Mouse (Mus musculus) cerebellum, adult (tissue): ENCODE results near the gene Skp2.

ENCODE experiments used
- ATAC-seq: cut with Nextera tagmentation; 2 replicates; pipeline ENCODE4 v1.9.2; 2017; ENCODE audit warnings: mild to moderate bottlenecking, moderate library complexity, mixed read lengths; ENCODE audit not compliant: insufficient number of reproducible peaks, low FRiP score, low TSS enrichment

Skp2 gene

GRCm38 (mm10) chr15:9114599-9114998 is 40.6 kb downstream of the Skp2 start:
- no peak for ATAC-seq

GRCm38 (mm10) chr15:9114131-9114530 is 41.1 kb downstream of the Skp2 start:
- ATAC-seq: no peak

GRCm38 (mm10) chr15:9113556-9113955 is 41.7 kb downstream of the Skp2 start:
- no peak for ATAC-seq

DNA sequence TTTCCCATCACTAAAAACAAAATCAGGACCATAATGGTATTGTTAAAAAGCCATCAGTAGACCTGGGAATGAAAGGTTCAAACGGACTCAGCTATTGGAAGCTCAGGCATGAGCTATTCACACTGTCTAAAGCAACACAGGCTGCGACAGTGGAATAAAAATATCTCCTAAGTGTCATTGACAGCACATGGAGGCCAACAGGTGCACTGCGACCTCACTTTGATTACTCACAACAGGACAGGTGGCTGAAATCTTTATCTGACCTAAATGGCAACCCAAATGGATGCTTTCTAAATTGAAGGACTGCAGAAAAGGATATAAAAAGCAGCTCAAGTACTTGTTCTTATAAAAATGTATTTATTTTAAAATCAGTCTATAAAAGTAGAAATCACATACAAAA is 43.6 kb downstream of the Skp2 start:
- ATAC-seq: no peak

GRCm38 (mm10) chr15:9110526-9111347 is 44.5 kb downstream of the Skp2 start:
- ATAC-seq: no peak

DNA sequence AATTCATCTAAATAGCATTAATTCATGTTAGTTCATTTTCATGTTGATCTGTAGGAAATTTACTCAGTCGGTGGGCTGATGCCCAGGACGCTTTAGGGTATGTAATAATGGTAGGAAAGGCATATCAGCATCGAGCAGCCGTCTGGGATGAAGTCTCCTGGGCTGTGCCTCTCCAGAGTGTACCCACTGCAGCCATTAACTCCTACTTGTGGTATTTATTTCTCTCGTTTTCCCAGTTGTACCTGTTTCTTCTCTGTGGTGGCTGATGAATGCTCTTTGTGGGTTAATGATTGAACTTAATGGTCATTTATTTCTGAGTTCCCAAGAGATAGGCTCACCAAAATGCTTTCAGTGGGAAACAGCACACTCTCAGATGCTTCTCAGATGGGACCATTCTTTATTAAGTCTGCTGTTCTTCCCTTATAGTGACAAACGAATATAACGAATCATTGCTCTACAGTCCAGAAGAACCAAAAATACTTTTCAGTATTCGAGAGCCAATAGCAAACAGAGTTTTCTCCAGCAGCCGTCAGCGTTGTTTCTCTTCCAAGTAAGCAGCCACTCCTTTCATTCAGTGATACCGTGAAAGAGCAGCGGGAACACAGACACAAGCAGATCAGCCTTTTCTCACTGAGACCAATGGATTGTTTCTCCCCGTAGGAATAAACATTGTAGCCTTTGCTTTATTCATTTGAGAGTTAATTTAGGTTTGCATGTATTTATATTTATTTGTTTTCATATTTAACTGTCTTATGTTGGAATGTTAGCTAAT is 48.7 kb downstream of the Skp2 start:
- no peak for ATAC-seq

DNA sequence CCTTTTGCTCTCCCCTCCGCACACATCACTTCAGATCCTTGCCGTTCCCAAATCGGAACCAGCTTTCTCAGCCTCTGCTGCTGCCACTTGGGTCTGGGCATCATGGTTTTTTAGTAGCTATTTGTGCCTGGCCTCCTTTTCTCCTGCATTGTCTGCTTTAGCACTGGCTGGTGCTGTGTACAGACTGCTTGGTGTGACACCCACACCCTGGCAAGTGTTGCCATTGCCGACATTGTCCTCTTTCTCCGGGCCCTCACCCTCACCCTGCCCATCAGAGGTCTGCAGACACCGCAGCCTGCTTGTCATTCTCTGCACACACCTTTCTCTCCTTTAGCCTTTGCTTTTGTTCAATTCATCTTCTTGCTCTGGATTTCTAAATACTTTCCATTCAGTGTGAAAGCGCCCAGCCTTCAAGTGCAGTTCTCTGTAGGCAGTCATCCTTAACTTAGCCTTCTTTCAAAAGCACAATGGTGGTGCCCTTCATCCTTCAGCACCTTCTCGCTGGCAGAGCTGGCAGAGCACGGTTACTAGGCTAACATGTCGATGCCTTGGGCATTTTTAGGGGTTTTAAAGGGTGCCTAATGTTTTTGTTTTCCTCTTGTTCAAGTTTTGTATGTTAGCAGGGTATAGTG is 54.7 kb downstream of the Skp2 start:
- ATAC-seq: no peak

DNA sequence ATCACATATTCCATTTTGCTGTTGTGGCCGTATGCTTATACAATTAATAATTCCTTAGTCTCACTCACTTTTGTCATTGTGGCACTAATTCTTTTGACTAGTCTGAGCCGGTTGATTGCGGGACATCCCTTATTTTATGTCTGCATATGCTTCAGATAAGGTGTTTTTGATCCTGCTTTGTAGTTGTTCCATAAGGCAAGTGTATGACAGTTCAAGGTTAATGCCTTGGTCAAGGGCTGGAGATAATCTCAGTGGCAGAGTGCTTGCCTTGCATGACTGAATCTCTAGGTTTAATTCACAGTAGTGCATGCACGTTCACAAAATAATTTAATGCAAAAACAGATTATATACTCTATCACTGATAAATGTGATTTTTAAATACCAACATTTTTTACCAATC is 58.4 kb downstream of the Skp2 start:
- no peak for ATAC-seq

- peak; percentile 72; the same call in 1 of the 2 replicates for ATAC-seq
Observed at GRCm38 (mm10) chr15:9094366-9094750, 60.9 kb downstream of the Skp2 start.

GRCm38 (mm10) chr15:9093598-9094365 is 61.4 kb downstream of the Skp2 start:
- no peak for ATAC-seq

- ATAC-seq: no peak
Observed at GRCm38 (mm10) chr15:9090662-9091061, 64.6 kb downstream of the Skp2 start.

DNA sequence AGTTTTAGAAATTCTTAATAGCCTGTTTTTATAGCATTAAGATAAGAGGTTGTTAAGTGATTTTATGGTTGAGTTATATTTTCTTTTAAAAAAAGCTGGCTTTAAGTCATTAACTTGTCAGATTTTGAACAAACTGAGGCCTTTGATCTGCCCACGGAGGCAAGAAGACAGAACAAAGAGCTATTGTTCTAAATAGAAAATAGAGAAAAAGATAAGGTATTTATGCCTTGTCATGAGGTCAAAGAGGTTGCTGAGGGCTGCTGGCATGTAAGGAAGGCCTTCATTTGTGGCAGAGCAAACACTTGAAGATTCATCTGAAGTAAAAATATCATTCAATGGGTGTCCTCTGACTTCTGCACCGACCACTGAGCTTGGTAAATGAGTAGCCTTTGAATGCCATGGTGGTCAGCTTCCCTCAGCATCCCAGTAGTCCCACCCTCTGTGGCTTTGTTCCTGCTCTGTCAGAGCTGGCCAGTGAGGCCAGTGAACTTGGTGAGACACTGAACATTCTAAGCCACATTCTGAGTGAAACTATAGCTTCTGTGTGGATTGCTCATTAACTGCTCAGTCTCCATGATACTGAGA is 66.0 kb downstream of the Skp2 start:
- no peak for ATAC-seq

DNA sequence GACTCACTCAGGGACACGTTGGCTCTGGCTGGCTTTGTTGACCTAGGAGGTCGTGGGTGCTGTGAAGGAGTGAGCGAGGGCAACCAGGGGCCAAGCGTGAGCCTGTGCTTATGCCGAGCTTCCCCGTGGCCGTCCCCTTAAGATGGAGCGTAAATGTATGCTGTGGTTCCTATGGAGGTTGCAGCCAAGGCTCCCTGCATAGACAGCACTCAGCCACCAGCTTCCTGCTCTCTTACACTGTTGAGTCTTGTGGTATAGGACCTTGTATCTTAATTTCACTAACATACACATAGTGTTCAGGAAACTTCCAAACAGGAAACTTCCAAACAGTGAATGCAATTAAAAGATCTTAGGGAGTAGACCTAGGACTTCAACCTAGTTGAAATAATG is 66.5 kb downstream of the Skp2 start:
- no peak for ATAC-seq

DNA sequence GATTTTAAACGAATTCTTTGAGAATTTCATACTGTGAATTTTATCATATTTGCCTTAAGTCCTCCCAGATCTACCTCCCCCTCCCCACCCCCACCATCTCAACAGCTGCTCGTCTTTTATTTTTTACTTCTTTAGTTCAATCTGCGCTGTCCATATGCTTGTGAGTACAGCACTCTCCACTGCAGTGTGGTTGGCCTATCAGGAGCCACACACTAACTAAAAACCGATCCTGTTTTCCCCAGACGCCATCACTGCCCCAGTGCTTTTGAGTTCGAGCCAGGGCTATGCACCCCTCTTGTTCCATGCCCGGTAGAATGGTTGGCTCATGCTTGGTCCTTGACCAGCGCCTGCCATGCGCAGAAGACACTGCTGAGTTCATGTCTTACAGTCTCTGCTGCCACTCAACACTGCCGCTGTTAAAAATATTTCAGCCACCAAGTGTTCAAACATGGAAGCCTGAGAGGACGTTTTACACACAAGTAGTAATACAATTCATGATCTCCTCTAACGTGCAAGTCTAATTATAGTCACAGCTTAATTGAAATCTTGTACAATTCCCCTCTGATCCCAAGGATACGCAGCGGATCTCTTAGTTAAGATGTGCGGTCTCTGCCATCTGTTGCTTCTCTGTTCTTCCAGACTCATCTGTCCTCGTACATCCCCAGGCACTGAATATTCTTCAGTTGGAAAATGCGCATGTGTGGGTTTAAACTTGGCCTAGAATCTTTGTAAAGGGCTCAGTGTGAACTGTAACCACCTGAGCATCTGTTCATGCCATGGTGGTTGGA is 67.1 kb downstream of the Skp2 start:
- no peak for ATAC-seq

DNA sequence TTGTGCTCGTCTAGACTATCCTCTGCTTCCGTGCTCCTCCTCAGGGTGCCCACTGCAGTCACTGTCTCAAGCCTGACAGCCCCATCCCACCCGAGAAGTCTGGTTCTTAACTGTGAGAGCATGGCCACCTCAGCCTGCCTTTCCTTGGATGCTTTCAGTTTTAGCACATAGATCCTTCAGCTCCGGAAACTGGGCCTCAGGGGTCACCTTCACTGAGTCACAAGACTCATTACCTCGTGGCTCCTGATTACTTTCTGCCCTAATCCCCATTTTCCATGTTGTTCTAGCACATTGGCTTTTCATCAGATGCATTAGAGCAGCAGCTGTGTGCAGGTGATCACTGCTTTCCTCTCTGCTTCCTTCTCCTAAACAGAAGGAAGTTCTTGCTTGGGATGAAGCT is 67.8 kb downstream of the Skp2 start:
- ATAC-seq: no peak

- no peak for ATAC-seq
Observed at GRCm38 (mm10) chr15:9086813-9087212, 68.4 kb downstream of the Skp2 start.

DNA sequence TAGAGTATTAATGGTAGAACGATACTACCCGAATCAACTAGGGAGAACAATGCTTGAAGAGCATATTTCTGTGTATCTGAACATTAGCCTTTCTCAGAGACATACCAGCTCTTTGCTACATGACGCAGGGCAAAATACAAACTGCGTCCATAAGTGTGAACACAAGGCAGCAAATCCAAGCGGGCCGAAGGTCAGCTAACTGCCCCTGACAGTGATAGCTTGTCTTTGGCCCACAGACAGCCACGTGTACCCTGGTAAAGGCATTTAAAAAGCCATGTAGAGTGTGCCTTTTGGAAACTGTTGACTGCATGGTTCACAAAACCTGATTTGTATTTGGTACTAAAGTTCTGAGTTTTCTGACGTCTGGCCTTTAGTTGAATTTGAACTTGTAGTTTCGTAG is 72.5 kb downstream of the Skp2 start:
- ATAC-seq: no peak

- no peak for ATAC-seq
Observed at GRCm38 (mm10) chr15:9081294-9081693, 73.9 kb downstream of the Skp2 start.

GRCm38 (mm10) chr15:9080206-9080605 is 75.0 kb downstream of the Skp2 start:
- no peak for ATAC-seq
